Mouse (Mus musculus) erythroblast, embryonic 14.5 days (primary cell): ENCODE measurements around the gene Atp1a3. TPM values are rescaled to one million over a fixed set of nuclear protein-coding genes. Genes with fewer than 3 reads are reported as not detected.

Source experiments
- H3K27me3 ChIP-seq: 2 replicates; pipeline ENCODE4 v1.6.1; 2012; ENCODE audit warnings: inconsistent platforms; ENCODE audit not compliant: control insufficient read depth
- H3K36me3 ChIP-seq: 2 replicates; pipeline ENCODE4 v1.6.1; 2012; ENCODE audit warnings: mild to moderate bottlenecking, inconsistent platforms; ENCODE audit not compliant: control insufficient read depth
- H3K4me1 ChIP-seq: 2 replicates; pipeline ENCODE4 v1.6.1; 2012; ENCODE audit warnings: inconsistent platforms; ENCODE audit not compliant: control insufficient read depth
- H3K4me3 ChIP-seq: replicated peaks from 2 replicates; pipeline ENCODE3; 2012; ENCODE audit warnings: moderate library complexity, mild to moderate bottlenecking, inconsistent platforms
- H3K9me3 ChIP-seq: 2 replicates; pipeline ENCODE4 v1.6.1; 2012; ENCODE audit warnings: low read length, inconsistent platforms, mixed read lengths; ENCODE audit not compliant: control insufficient read depth
- GATA1 ChIP-seq: IDR thresholded peaks from 2 replicates; pipeline ENCODE4 v1.6.1; 2012; ENCODE audit warnings: low read length, inconsistent platforms, mixed read lengths
- TAL1 ChIP-seq: IDR thresholded peaks from 3 replicates; pipeline ENCODE4 v1.6.1; 2012; ENCODE audit warnings: low read length, inconsistent platforms, mixed read lengths
- polyA plus RNA-seq: library from polyadenylated mRNA; stranded (reverse); fragments of >175 nt; gene quantifications from 2 replicates; pipeline ENCODE4 v1.2.3, GENCODE M21; 2012

Atp1a3 gene
- polyA plus RNA-seq, 1 experiment, result 0.10 TPM

- TF ChIP-seq TAL1 (no peak), GATA1 (no peak)
- peaks cover 72% of the 10 kb centered on the region for H3K27me3 ChIP-seq
- peaks cover 3% of the 10 kb centered on the region; the same call in 1 of the 2 replicates for H3K9me3 ChIP-seq
- H3K36me3 ChIP-seq, result no peaks in the 10 kb centered on the region
- no peak overlapping the region for H3K4me3 ChIP-seq
- no peaks in the 10 kb centered on the region for H3K4me1 ChIP-seq
These were observed 50.5 kb downstream of the Atp1a3 start for GRCm38 (mm10) chr7:24955226-24955625.

GRCm38 (mm10) chr7:24954450-24954849, 51.3 kb downstream of the Atp1a3 start:
- TF ChIP-seq TAL1, result no peak
- TF ChIP-seq GATA1, result no peak
- no peaks in the 10 kb centered on the region for H3K36me3 ChIP-seq
- no peak overlapping the region for H3K4me3 ChIP-seq
- no peaks in the 10 kb centered on the region for H3K4me1 ChIP-seq
- H3K9me3 ChIP-seq, result peaks cover 3% of the 10 kb centered on the region; the same call in 1 of the 2 replicates
- H3K27me3 ChIP-seq, result peaks cover 80% of the 10 kb centered on the region

GRCm38 (mm10) chr7:24953966-24954365, 51.8 kb downstream of the Atp1a3 start:
- peaks cover 3% of the 10 kb centered on the region; the same call in 1 of the 2 replicates for H3K9me3 ChIP-seq
- no peaks in the 10 kb centered on the region for H3K4me1 ChIP-seq
- TF ChIP-seq GATA1, result no peak
- TF ChIP-seq TAL1, result no peak
- peaks cover 85% of the 10 kb centered on the region for H3K27me3 ChIP-seq
- no peak overlapping the region for H3K4me3 ChIP-seq
- no peaks in the 10 kb centered on the region for H3K36me3 ChIP-seq

GRCm38 (mm10) chr7:24949958-24950623, 55.7 kb downstream of the Atp1a3 start:
- TF ChIP-seq GATA1 (no peak), TAL1 (no peak)
- no peaks in the 10 kb centered on the region for H3K4me1 ChIP-seq
- H3K27me3 ChIP-seq, result peaks cover 100% of the 10 kb centered on the region
- H3K36me3 ChIP-seq, result no peaks in the 10 kb centered on the region
- H3K4me3 ChIP-seq, result no peak overlapping the region
- no peaks in the 10 kb centered on the region; the same call in 1 of the 2 replicates for H3K9me3 ChIP-seq

- H3K4me1 ChIP-seq, result no peaks in the 10 kb centered on the region
- H3K36me3 ChIP-seq, result no peaks in the 10 kb centered on the region
- no peaks in the 10 kb centered on the region for H3K9me3 ChIP-seq
- no peak overlapping the region for H3K4me3 ChIP-seq
- peaks cover 100% of the 10 kb centered on the region for H3K27me3 ChIP-seq
- no peak for TF ChIP-seq GATA1
- TF ChIP-seq TAL1, result no peak
These were observed 57.0 kb downstream of the Atp1a3 start for GRCm38 (mm10) chr7:24948774-24949173.

- Histone ChIP-seq H3K4me3 (no peak overlapping the region), H3K4me1 (no peaks in the 10 kb centered on the region), H3K36me3 (no peaks in the 10 kb centered on the region), H3K27me3 (peaks cover 100% of the 10 kb centered on the region), H3K9me3 (no peaks in the 10 kb centered on the region)
- TF ChIP-seq TAL1, result no peak
- no peak for TF ChIP-seq GATA1
These were observed 58.3 kb downstream of the Atp1a3 start for GRCm38 (mm10) chr7:24947316-24948048.

- no peaks in the 10 kb centered on the region for H3K9me3 ChIP-seq
- no peaks in the 10 kb centered on the region for H3K36me3 ChIP-seq
- peaks cover 96% of the 10 kb centered on the region for H3K27me3 ChIP-seq
- H3K4me3 ChIP-seq, result no peak within 1 kb of the TSS
- H3K4me1 ChIP-seq, result no peaks in the 10 kb centered on the region
- TF ChIP-seq TAL1 (no peak), GATA1 (no peak)
These were observed 61.4 kb downstream of the Atp1a3 start, which contains the start of gene Gm4881 for GRCm38 (mm10) chr7:24944257-24944950. Gm4881 (minus strand) TSS chr7:24944494.

- H3K36me3 ChIP-seq, result no peaks in the 10 kb centered on the region
- H3K27me3 ChIP-seq, result peaks cover 94% of the 10 kb centered on the region
- TF ChIP-seq TAL1 (no peak), GATA1 (no peak)
- no peak overlapping the region for H3K4me3 ChIP-seq
- H3K9me3 ChIP-seq, result no peaks in the 10 kb centered on the region
- no peaks in the 10 kb centered on the region for H3K4me1 ChIP-seq
These were observed 62.1 kb downstream of the Atp1a3 start for GRCm38 (mm10) chr7:24943641-24944040.

- no peaks in the 10 kb centered on the region for H3K4me1 ChIP-seq
- H3K4me3 ChIP-seq, result no peak overlapping the region
- TF ChIP-seq TAL1 (no peak), GATA1 (no peak)
- no peaks in the 10 kb centered on the region for H3K9me3 ChIP-seq
- peaks cover 76% of the 10 kb centered on the region for H3K27me3 ChIP-seq
- peaks cover 11% of the 10 kb centered on the region for H3K36me3 ChIP-seq
These were observed 74.1 kb downstream of the Atp1a3 start for GRCm38 (mm10) chr7:24931651-24932050.
